In genomic region chr7:139811706-139812105, GRCm38 (mm10) we compare ENCODE assay signal across 20 mouse cellular contexts. TPM values are rescaled to one million over a fixed set of nuclear protein-coding genes. Genes with fewer than 3 reads are reported as not detected.
DNase-seq lines count a peak whose midpoint lies in the region; ATAC-seq lines count a peak whose summit lies in the region.
"Had no signal": no experiment of that assay in that cellular context is flagged by ENCODE, and none has a peak within 500 bp of the region (broad histone marks: within the 10 kb centered on the region; RNA-seq: fewer than 3 reads in every experiment).

No protein-coding gene starts in this region.

- DNase-seq in cerebellum, postnatal 10 days = peak; percentile 68 to 73
- no peak for DNase-seq in frontal cortex, postnatal 25 days (ENCODE audit: low spot score in 2 of 2)
- DNase-seq in left cerebral cortex, postnatal 4 days = peak; percentile 58
- DNase-seq in left cerebral cortex, postnatal 36 days (ENCODE audit: low spot score in 2 of 2) = no peak
- DNase-seq: adrenal gland, adult 8-10 months; adrenal gland, postnatal 14 days; adrenal gland, postnatal 36 days; B cell, adult 2 months; cerebellum, adult 11 months; cerebellum, adult 18-20 months; cerebellum, adult 8-10 months; forebrain, postnatal 0 days had no signal

- no peak for ATAC-seq in cerebellum, adult (ENCODE audit: insufficient number of reproducible peaks, low FRiP score, low TSS enrichment)
- peak; percentile 73; the same call in 1 of the 2 replicates for ATAC-seq in frontal cortex, adult (ENCODE audit: low TSS enrichment)
- ATAC-seq: activated CD4-positive, CD25-positive, alpha-beta regulatory T cell, adult 4 months; CD4-positive, CD25-positive, alpha-beta regulatory T cell, adult 4 months; forebrain, embryonic 13.5 days; forebrain, embryonic 15.5 days; forebrain, postnatal 0 days; Patski had no signal

- intact Hi-C loops in left cerebral cortex, postnatal 4 days (cut with DNase I) = no loop called here
- intact Hi-C loops in left cerebral cortex, postnatal 36 days (cut with DNase I) = no loop called here

RNA-seq across cellular contexts. Expression of gene Adgra1, which starts 22.3 kb away (rescaled TPM):
- total RNA-seq in left cerebral cortex, postnatal 4 days (2021) = 10 to 100 TPM; 17.8 to 25.1 TPM
- total RNA-seq in left cerebral cortex, postnatal 36 days (2021) = 10 to 100 TPM; 57.5 to 67.0 TPM
- total RNA-seq: CH12.LX had no signal

Comparison
In these comparisons a context has a peak if more than half of its experiments do, and no peak if none do; other contexts are left out.
1. DNase-seq: peak in cerebellum, postnatal 10 days (2 of 2) and left cerebral cortex, postnatal 4 days (single experiment); none in frontal cortex, postnatal 25 days (0 of 2) and left cerebral cortex, postnatal 36 days (0 of 2).